ENCODE assay signal across 25 mouse cellular contexts in genomic region chr3:107875231-107875630, GRCm38 (mm10). TPM values are rescaled to one million over a fixed set of nuclear protein-coding genes. Genes with fewer than 3 reads are reported as not detected.
DNase-seq lines count a peak whose midpoint lies in the region; ATAC-seq and TF ChIP-seq lines count a peak whose summit lies in the region.
"Had no signal": no experiment of that assay in that cellular context is flagged by ENCODE, and none has a peak within 500 bp of the region (broad histone marks: within the 10 kb centered on the region; RNA-seq: fewer than 3 reads in every experiment).

No protein-coding gene starts in this region.

- TF ChIP-seq EP300 in stomach, postnatal 0 days (optimal IDR thresholded peaks at IDR 0.05), result no peak

- 52% methylated on average over 6 of the region's 6 CpGs for WGBS in kidney, embryonic 15.5 days
- 42% methylated on average over 6 of the region's 6 CpGs for WGBS in intestine, embryonic 15.5 days
- WGBS in stomach, postnatal 0 days, result 41% methylated on average over 6 of the region's 6 CpGs
- 80% methylated on average over 6 of the region's 6 CpGs for WGBS in forebrain, embryonic 16.5 days

- no peaks in the 10 kb centered on the region for H3K27me3 ChIP-seq in kidney, embryonic 15.5 days
- H3K27me3 ChIP-seq in testis, adult 2 months (ENCODE audit: control insufficient read depth, insufficient read depth, low read length), result no peaks in the 10 kb centered on the region
- H3K27me3 ChIP-seq in intestine, embryonic 15.5 days (replicated peaks), result no peaks in the 10 kb centered on the region
- H3K27me3 ChIP-seq in stomach, postnatal 0 days (ENCODE audit: control insufficient read depth, insufficient read depth, low read length), result no peaks in the 10 kb centered on the region
- no peaks in the 10 kb centered on the region for H3K27me3 ChIP-seq in forebrain, embryonic 16.5 days (replicated peaks; ENCODE audit: control insufficient read depth, insufficient read depth, low read length)
- H3K27me3 ChIP-seq: CH12.LX; embryonic facial prominence, embryonic 13.5 days; forebrain, embryonic 12.5 days; hindbrain, embryonic 13.5 days had no signal

- H3K36me3 ChIP-seq in kidney, embryonic 15.5 days, result no peaks in the 10 kb centered on the region
- H3K36me3 ChIP-seq in testis, adult 2 months (ENCODE audit: control insufficient read depth, insufficient read depth, low read length), result no peaks in the 10 kb centered on the region
- H3K36me3 ChIP-seq in intestine, embryonic 15.5 days, result no peaks in the 10 kb centered on the region
- no peaks in the 10 kb centered on the region for H3K36me3 ChIP-seq in stomach, postnatal 0 days (ENCODE audit: control insufficient read depth, insufficient read depth, low read length)
- no peaks in the 10 kb centered on the region for H3K36me3 ChIP-seq in forebrain, embryonic 16.5 days (ENCODE audit: control insufficient read depth, insufficient read depth)
- H3K36me3 ChIP-seq: embryonic facial prominence, embryonic 13.5 days; forebrain, embryonic 12.5 days; heart, embryonic 10.5 days; hindbrain, embryonic 13.5 days had no signal

- no peak for ATAC-seq in kidney, embryonic 15.5 days (replicated peaks; ENCODE audit: low FRiP score)
- ATAC-seq in intestine, embryonic 15.5 days, result no peak
- peak; percentile 46 for ATAC-seq in stomach, postnatal 0 days (ENCODE audit: low FRiP score, low TSS enrichment)
- ATAC-seq in forebrain, embryonic 16.5 days, result no peak
- ATAC-seq: forebrain, postnatal 0 days; hindbrain, postnatal 0 days had no signal

- TF ChIP-seq POLR2A in testis, adult 2 months (IDR thresholded peaks at IDR 0.05; ENCODE audit: control insufficient read depth, low read depth, low read length), result no peak

- no peak for TF ChIP-seq CTCF in testis, adult 2 months (IDR thresholded peaks at IDR 0.05; ENCODE audit: control insufficient read depth, insufficient read depth, insufficient replicate concordance, low read depth, low read length)
- TF ChIP-seq CTCF in stomach, postnatal 0 days (IDR thresholded peaks at IDR 0.05; ENCODE audit: low read depth), result no peak

- H3K9me3 ChIP-seq in kidney, embryonic 15.5 days (replicated peaks), result no peaks in the 10 kb centered on the region
- H3K9me3 ChIP-seq in intestine, embryonic 15.5 days, result no peaks in the 10 kb centered on the region
- H3K9me3 ChIP-seq in stomach, postnatal 0 days (ENCODE audit: control insufficient read depth, low read length), result no peaks in the 10 kb centered on the region
- H3K9me3 ChIP-seq in forebrain, embryonic 16.5 days (ENCODE audit: control insufficient read depth, low read length), result no peaks in the 10 kb centered on the region
- H3K9me3 ChIP-seq: embryonic facial prominence, embryonic 13.5 days; forebrain, embryonic 12.5 days; heart, embryonic 10.5 days; hindbrain, embryonic 13.5 days had no signal

- peak; percentile 10 for DNase-seq in kidney, postnatal 14 days
- DNase-seq in testis, postnatal 14 days (ENCODE audit: low spot score), result no peak
- DNase-seq in stomach, postnatal 0 days (ENCODE audit: low spot score), result peak; percentile 70
- no peak for DNase-seq in ovary, postnatal 10 days (ENCODE audit: low spot score)
- DNase-seq: adrenal gland, adult 2 months; cerebellum, adult 11-12 months; cerebellum, adult 9-10 months; cerebellum, postnatal 25 days; forebrain, postnatal 0 days; gastrocnemius, postnatal 36 days; heart, adult 11 months; heart, postnatal 10 days; heart, postnatal 4 days had no signal

- no peak overlapping the region for H3K4me3 ChIP-seq in kidney, embryonic 15.5 days (replicated peaks)
- H3K4me3 ChIP-seq in testis, adult 2 months (ENCODE audit: control insufficient read depth, low read depth, low read length), result peak overlapping the region; percentile 87
- H3K4me3 ChIP-seq in intestine, embryonic 15.5 days (replicated peaks), result no peak overlapping the region
- no peak overlapping the region for H3K4me3 ChIP-seq in stomach, postnatal 0 days (ENCODE audit: low read depth, low read length)
- no peak overlapping the region for H3K4me3 ChIP-seq in forebrain, embryonic 16.5 days (replicated peaks; ENCODE audit: low read length)
- H3K4me3 ChIP-seq: embryonic facial prominence, embryonic 13.5 days; forebrain, embryonic 12.5 days; heart, embryonic 10.5 days; hindbrain, embryonic 13.5 days had no signal

- H3K27ac ChIP-seq in kidney, embryonic 15.5 days, result no peak overlapping the region
- peak overlapping the region; percentile 73 for H3K27ac ChIP-seq in testis, adult 2 months (ENCODE audit: control insufficient read depth, insufficient read depth, low read depth, low read length)
- H3K27ac ChIP-seq in intestine, embryonic 15.5 days, result peak overlapping the region; percentile 89
- peak overlapping the region; percentile 35; the same call in 1 of the 2 replicates for H3K27ac ChIP-seq in stomach, postnatal 0 days (replicated peaks)
- no peak overlapping the region for H3K27ac ChIP-seq in forebrain, embryonic 16.5 days (ENCODE audit: low read length)
- H3K27ac ChIP-seq: embryonic facial prominence, embryonic 13.5 days; forebrain, embryonic 12.5 days; heart, embryonic 10.5 days; hindbrain, embryonic 13.5 days; hindbrain, postnatal 0 days had no signal

- no peak overlapping the region for H3K4me2 ChIP-seq in kidney, embryonic 15.5 days
- H3K4me2 ChIP-seq in intestine, embryonic 15.5 days (replicated peaks), result peak overlapping the region; percentile 33
- H3K4me2 ChIP-seq in stomach, postnatal 0 days (replicated peaks; ENCODE audit: low read depth), result no peak overlapping the region
- H3K4me2 ChIP-seq in forebrain, embryonic 16.5 days (ENCODE audit: low read length), result no peak overlapping the region
- H3K4me2 ChIP-seq: embryonic facial prominence, embryonic 13.5 days; forebrain, embryonic 12.5 days; hindbrain, embryonic 13.5 days had no signal

- no peaks in the 10 kb centered on the region for H3K4me1 ChIP-seq in kidney, embryonic 15.5 days
- peaks cover 9% of the 10 kb centered on the region for H3K4me1 ChIP-seq in testis, adult 2 months (ENCODE audit: control insufficient read depth, insufficient read depth, low read length)
- peaks cover 19% of the 10 kb centered on the region for H3K4me1 ChIP-seq in intestine, embryonic 15.5 days (replicated peaks)
- H3K4me1 ChIP-seq in stomach, postnatal 0 days (replicated peaks; ENCODE audit: control insufficient read depth, insufficient read depth), result no peaks in the 10 kb centered on the region
- H3K4me1 ChIP-seq in forebrain, embryonic 16.5 days (replicated peaks; ENCODE audit: control insufficient read depth, insufficient read depth, low read length), result no peaks in the 10 kb centered on the region
- H3K4me1 ChIP-seq: forebrain, embryonic 12.5 days; hindbrain, embryonic 13.5 days had no signal

- no peak overlapping the region for H3K9ac ChIP-seq in kidney, embryonic 15.5 days
- no peak overlapping the region for H3K9ac ChIP-seq in intestine, embryonic 15.5 days
- no peak overlapping the region for H3K9ac ChIP-seq in stomach, postnatal 0 days (ENCODE audit: low read length)
- H3K9ac ChIP-seq in forebrain, embryonic 16.5 days (replicated peaks; ENCODE audit: low read depth, low read length), result no peak overlapping the region
- H3K9ac ChIP-seq: embryonic facial prominence, embryonic 13.5 days; forebrain, embryonic 12.5 days; forebrain, postnatal 0 days; hindbrain, embryonic 13.5 days had no signal

RNA-seq across cellular contexts. Expression of gene Eps8l3, which starts 1.8 kb away (rescaled TPM):
- polyA plus RNA-seq in kidney, embryonic 15.5 days (2015; fragmentation: Nextera tagmentation; extraction: Ambion mirVana), result 0.73 TPM in 1 of 2 replicates, not detected in the other
- 27.9 and 29.2 TPM in 2 replicates for polyA plus RNA-seq in testis, adult 2 months (2012; rRNA removed)
- polyA plus RNA-seq in intestine, embryonic 15.5 days (2015; fragmentation: Nextera tagmentation; extraction: Ambion mirVana), result 164 and 180 TPM in 2 replicates
- polyA plus RNA-seq in stomach, postnatal 0 days (2015; fragmentation: Nextera tagmentation; extraction: Ambion mirVana), result 29.2 and 29.8 TPM in 2 replicates
- not detected in 2 replicates for polyA plus RNA-seq in forebrain, embryonic 16.5 days (2015; fragmentation: Nextera tagmentation; extraction: Ambion mirVana)
- polyA plus RNA-seq: adrenal gland, adult 2 months; cortical plate, adult 2 months; embryonic facial prominence, embryonic 13.5 days; forebrain, embryonic 12.5 days; forebrain, postnatal 0 days; heart, embryonic 10.5 days; heart, embryonic 14.5 days; hindbrain, embryonic 13.5 days; hindbrain, postnatal 0 days had no signal

RNA-seq across cellular contexts. Expression of gene Gstm5, which starts 20.4 kb away (rescaled TPM):
- 162 and 169 TPM in 2 replicates for polyA plus RNA-seq in kidney, embryonic 15.5 days (2015; fragmentation: Nextera tagmentation; extraction: Ambion mirVana)
- polyA plus RNA-seq in testis, adult 2 months (2012; rRNA removed), result 2,841 and 3,160 TPM in 2 replicates
- polyA plus RNA-seq in intestine, embryonic 15.5 days (2015; fragmentation: Nextera tagmentation; extraction: Ambion mirVana), result 173 and 186 TPM in 2 replicates
- 249 and 273 TPM in 2 replicates for polyA plus RNA-seq in stomach, postnatal 0 days (2015; fragmentation: Nextera tagmentation; extraction: Ambion mirVana)
- 173 and 174 TPM in 2 replicates for polyA plus RNA-seq in forebrain, embryonic 16.5 days (2015; fragmentation: Nextera tagmentation; extraction: Ambion mirVana)

RNA-seq across cellular contexts. Expression of gene Gstm7, which starts 56.4 kb away (rescaled TPM):
- polyA plus RNA-seq in kidney, embryonic 15.5 days (2015; fragmentation: Nextera tagmentation; extraction: Ambion mirVana), result 16.6 and 21.3 TPM in 2 replicates
- polyA plus RNA-seq in testis, adult 2 months (2012; rRNA removed), result 85.5 and 86.7 TPM in 2 replicates
- polyA plus RNA-seq in intestine, embryonic 15.5 days (2015; fragmentation: Nextera tagmentation; extraction: Ambion mirVana), result 26.1 and 32.5 TPM in 2 replicates
- 12.4 and 15.9 TPM in 2 replicates for polyA plus RNA-seq in stomach, postnatal 0 days (2015; fragmentation: Nextera tagmentation; extraction: Ambion mirVana)
- polyA plus RNA-seq in forebrain, embryonic 16.5 days (2015; fragmentation: Nextera tagmentation; extraction: Ambion mirVana), result 65.5 and 70.7 TPM in 2 replicates

Comparison
In these comparisons a context has a peak if more than half of its experiments do, and no peak if none do; other contexts are left out.
1. DNase-seq: peak in kidney, postnatal 14 days (single experiment) and stomach, postnatal 0 days (single experiment); none in testis, postnatal 14 days (single experiment) and ovary, postnatal 10 days (single experiment).
2. H3K27ac ChIP-seq: peak in testis, adult 2 months (single experiment), intestine, embryonic 15.5 days (single experiment) and stomach, postnatal 0 days (single experiment); none in kidney, embryonic 15.5 days (single experiment) and forebrain, embryonic 16.5 days (single experiment).
3. RNA of gene Eps8l3, which starts 1.8 kb away (polyA plus RNA-seq): 164 to 180 TPM in intestine, embryonic 15.5 days, 29.2 to 29.8 TPM in stomach, postnatal 0 days and 27.9 to 29.2 TPM in testis, adult 2 months; 0.73 TPM in kidney, embryonic 15.5 days and not detected in forebrain, embryonic 16.5 days; every median in the first group is over 10 times any median in the second.
4. RNA of gene Gstm5, which starts 20.4 kb away (polyA plus RNA-seq): 2,841 to 3,160 TPM in testis, adult 2 months; 249 to 273 TPM in stomach, postnatal 0 days, 173 to 186 TPM in intestine, embryonic 15.5 days, 173 to 174 TPM in forebrain, embryonic 16.5 days and 162 to 169 TPM in kidney, embryonic 15.5 days; every median in the first group is over 10 times any median in the second.